Mouse (Mus musculus) left cerebral cortex, postnatal 4 days (tissue): ENCODE measurements at regions not wholly inside any gene's neighbourhood (a gene's known extent, or its start where the extent isn't known, plus 50 kb on each side); places are given as distances from the start of the nearest gene placed in this dataset.
"Not testable (repeated sequence)": the region's sequence is repeated elsewhere in the genome, so short reads cannot be mapped to it uniquely, and the experiment has no call there.

Source experiments
- DNase-seq: peaks from one replicate; pipeline ENCODE4 v3.0.0-alpha.2; 2022
- intact Hi-C: fragments of 180-260 bp; cut with DNase I; formaldehyde crosslinking; loops from one replicate; pipeline ENCODE4 v1.15.1; 2025

DNA sequence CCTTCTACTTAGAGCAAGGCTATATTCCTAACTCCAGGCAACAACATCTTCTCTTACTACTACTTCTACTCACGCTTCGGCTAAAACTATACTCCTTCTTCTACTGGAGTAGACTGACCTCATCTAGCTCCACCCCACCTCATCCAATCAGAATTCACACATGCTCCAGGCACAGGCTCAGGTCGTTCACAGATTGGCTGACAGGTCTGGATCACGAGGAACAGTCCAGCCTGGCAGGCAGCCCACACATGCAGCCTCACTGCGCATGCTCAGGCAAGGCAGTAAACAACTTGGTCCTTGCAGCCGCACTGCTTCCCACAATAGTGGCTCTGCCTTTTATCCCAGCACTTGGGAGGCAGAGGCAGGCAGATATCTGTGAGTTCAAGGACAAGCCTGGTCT lies 182.4 kb downstream of the Katnal1 start:
- intact Hi-C loops, DNase-seq: not testable (repeated sequence)

DNA sequence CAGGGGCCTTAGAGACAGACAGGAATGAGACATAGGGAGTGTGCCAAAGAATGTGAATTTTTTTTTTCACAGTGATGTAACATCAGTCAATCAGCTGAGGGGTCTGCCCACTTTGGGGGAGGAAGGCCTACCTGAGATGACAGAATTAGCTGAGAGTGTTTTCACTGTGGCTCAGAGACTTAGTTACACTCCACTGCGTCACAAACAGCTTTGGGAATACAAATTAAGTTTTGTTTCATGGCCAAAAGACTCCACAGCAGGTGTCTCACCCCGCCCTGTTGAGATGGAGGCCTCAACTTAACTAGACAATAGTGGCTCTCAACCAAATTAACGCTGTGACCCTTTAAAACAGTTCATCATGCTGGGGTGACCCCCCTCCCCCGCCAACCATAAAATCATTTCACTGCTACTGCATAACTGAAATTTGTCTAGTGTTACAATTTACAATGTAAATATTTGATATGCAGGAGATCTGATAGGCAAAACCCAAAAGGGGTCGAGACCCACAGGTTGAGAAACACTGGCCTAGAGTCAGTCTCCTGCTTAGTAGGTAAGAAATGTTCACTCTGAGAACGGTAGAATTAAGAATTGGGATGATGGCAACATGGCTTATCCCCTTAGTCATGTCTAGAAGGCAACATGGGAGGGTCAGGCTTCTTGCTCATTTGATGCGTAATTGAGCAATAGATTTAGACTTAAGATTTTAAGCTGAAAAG lies 184.3 kb downstream of the Katnal1 start:
- intact Hi-C loops, result no loop called here
- DNase-seq, result no peak

DNA sequence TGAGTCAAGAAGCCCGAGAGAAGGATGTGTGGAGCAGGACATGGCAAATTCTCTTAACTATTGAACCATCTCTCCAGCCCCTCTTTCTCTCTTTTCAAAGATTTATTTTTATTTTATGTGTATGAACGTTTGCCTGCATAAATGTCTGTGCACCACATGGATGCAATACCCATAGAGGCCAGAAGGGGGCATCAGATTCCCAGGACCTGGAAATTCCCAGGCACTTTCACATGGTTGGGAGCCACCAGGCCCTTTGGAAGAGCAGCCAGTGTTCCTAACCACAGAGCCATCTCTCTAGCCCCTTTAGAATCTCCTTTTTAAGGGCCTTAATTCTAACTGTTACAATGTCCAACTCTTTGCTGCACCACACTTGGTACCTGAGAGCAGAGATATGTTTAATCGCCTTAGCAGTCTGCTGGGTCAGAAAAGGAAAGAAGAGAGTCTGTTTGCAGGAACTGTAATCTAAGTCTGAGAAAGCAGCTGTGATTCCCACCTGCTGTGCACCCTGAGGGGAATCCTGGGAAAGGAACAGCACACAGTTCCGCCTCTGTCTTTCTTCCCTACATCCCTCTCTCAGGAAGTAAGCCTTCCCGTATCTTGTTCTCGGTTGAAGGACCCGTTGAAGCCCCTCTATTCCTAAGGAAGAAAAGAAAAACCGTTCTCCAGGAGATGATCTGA lies 186.8 kb downstream of the Katnal1 start:
- no peak for DNase-seq
- intact Hi-C loops, result no loop called here

DNA sequence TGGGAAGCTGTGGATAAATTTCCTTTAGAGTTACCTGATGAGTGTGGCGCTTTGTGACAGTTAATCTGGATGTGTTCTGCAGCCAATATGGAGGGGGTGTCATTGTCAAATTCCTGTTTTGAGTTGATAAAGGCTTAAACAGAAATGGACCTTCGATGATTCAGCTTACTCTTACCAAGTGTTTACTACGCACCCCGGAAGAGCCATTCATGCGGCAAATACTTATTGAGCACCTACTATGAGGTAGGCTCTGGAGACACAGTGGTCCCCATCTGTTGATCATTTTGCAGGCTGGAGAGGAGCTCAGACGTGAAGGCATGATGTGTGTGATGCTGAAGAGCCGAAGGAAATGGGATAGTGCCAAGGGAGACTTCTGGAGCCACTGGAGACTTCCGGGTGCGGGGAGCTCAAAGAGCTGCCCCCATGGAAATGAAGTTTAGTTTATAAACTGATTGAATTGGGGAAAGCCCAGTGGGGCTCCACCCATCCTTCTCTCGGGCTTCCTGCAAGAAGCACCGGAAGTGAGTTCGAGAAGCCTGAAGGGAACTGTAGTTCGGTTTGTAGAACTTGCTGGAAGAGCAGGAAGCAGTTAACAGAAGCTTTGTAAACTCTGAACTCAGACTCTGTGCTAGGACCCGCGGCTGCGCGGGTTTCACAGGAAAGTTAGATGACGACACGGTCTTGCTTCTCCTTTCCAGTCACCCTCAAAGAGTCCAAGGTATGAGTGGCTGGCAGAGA lies 187.7 kb downstream of the Katnal1 start:
- no peak for DNase-seq
- intact Hi-C loops, result no loop called here

DNA sequence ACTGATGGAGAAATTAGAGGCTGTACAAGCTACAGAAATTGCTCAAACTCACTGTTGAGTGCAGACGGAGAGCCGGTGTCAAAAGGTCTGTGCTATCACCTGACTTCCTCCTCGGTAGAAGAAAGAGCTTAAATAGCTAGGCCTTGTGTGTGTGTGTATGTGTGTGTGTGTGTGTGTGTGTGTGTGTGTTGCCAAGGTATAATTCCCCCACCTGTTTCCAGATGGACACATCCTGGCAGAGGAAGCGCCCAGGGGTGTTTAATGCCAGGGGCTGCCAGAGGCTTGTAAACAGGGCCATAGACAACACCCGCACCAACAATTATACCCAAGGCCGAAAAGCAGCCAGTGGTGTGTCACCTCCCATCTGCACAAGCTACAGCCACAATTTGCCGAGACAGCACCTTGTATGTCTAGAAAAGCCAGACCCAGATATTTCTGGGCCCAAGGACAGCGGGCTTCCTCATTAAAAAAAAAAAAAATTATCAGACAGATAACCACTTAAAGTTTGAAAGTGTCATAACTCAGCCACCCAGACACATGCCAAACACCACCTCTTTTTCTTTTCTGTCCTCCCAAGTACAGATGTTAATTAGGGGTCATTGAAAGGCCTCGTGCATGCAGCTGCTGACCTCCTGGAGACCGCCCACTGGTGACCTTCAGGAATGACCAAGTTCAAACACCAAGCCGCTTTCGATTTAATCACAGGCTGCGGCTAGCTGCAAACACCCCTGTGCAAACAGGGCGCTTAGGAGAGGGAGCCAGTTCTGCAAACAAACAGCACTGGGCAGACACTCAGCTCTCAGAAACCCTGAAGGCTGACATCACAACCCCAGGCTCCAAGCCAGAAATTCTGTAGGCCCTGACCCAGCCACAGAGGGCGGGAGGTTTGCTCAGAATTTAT lies 188.0 kb upstream of the Ubl3 start:
- intact Hi-C loops, result no loop called here
- no peak for DNase-seq

DNA sequence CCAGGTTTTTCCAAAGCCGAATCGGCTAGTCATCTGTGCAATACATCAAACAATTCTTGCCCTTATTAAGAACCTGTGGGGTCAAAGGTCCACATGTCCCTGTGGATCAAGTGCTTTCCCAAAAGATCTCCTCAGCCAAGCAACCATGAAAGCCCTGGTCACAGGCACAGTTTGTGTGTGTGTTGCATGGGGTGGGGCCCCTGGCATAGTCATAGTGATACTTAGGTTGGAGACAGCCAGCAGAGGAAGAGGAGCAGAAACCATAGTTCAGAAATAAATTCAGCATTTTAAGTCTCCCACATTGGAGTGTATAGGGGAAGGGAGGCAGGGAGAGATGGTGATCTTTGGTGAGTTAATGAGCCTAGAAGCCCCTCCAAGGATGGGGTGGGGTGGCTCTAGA lies 187.1 kb upstream of the Ubl3 start:
- intact Hi-C loops, result no loop called here

DNA sequence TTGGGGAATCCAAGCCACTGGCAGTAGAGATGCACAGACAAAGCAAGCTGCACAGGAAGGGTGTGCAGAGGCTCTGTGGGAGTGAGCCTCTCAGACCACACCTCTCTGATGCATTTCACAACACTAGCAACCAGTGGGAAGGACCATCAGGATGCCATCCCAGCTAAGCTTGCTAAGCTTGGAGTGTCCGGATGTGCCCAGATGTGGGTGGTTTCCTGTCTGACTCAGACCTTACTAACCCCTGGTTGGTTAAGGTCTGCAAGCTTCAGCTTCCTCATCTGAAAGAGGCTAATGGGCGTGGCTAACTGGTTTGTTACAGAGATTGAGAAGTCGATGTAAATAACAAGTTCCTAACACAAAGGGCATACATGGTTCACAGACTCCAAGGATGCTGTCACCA lies 186.6 kb upstream of the Ubl3 start:
- intact Hi-C loops, result no loop called here
- no peak for DNase-seq

More for the DNA sequence above, 187.1 kb upstream of the Ubl3 start:
- DNase-seq, result no peak

DNA sequence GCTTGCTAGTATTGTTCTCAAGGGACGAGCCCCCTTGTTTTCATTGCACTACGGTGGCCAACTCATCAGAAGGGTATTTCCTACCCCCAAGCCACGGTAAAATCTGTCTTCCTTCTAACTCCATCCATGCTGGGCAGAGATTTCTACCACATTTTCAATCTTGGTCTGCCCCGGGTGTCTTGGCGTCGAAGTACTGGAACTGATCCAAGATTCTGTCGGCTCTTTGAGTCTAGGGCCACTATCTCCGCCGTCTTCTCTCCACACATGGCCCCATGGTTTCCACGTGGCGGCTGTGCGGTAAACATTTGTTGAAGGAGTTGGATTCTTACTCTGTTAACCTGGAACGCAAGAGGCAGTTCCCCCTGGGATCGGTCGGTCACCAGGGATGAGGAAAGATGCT lies 177.0 kb upstream of the Ubl3 start:
- intact Hi-C loops, result no loop called here
- peak; percentile 46 for DNase-seq

DNA sequence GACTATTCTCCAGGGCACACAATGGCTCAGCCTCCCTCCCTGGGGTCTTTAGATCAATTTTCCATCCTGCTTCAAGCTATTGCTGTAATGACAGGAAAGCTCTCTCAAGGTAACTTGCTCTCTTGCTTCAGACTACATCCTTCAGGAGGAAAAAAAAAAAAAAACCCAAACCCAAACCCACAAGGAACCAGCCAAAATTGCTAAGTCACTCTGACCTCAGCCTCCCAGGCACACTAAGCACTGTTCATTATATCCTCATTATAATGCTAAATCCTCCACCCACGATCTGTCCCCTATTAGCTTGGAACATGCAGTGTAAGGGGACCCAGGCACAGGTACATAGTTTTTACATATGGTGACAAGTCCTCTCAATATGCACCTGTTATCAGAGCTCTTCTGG lies 175.9 kb upstream of the Ubl3 start:
- no peak for DNase-seq
- intact Hi-C loops, result no loop called here

DNA sequence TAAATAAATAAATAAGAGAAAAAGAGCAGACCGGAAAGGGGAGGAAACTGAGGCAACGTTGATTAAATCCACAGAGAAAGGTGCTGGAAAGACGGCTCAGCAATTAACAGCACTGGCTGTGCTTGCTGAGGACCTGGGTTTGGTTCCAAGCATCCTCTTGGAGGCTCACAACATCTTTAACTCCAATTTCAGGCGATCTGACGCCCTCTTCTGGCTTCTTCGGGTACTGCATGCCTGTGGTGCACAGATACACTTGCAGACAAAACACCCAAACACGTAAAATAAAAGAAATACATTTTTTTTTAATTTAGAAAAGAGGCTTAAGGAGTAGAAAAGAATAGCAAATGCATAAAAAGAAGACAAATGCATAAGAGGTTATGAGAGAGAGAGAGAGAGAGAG lies 173.9 kb upstream of the Ubl3 start:
- DNase-seq, result no peak
- intact Hi-C loops, result no loop called here

DNA sequence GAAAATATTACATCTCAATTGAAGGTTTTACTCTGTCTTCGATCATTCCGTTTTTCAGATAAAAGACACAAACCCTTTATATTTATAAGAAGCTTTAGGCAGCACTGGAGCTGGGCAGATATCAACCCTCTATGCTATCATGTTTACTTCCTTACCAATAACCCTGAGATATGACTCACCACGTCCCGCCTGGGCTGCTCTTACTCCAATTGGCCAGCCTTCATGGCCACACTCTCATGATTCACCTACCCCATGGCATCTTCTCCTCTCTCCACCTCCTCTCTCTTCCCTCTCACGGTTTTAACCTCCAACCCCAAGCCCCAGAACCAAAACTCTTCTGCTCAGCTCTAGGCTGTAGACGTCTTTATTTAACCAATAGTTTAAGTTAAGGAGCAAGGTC lies 171.9 kb upstream of the Ubl3 start:
- intact Hi-C loops, result no loop called here
- no peak for DNase-seq

DNA sequence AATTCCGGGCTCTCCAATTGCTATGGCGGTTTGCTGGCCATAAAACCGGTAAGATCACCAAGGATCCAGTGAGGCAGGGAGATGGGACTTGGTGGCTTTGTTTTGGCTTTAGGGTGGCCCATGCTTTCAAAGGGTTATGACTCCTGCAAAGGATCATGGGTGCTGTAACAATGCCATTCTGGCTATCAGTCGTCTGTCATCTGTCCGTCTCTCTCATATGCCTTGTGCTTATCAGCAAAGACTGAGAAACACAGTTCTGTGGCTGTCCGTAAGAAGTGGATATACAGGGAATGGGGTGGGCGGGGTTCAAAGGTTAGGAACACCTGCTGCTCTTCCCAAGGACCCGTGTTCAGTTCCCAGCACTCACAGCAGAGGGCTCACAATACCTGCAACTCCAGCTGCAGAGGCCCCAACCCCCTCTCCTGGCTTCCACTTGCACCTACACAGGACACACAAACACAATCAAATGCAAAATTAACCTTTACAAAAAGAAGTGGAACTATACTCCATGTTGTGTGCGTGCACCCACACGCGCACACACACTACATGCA lies 171.2 kb upstream of the Ubl3 start:
- intact Hi-C loops, result no loop called here
- DNase-seq, result no peak

DNA sequence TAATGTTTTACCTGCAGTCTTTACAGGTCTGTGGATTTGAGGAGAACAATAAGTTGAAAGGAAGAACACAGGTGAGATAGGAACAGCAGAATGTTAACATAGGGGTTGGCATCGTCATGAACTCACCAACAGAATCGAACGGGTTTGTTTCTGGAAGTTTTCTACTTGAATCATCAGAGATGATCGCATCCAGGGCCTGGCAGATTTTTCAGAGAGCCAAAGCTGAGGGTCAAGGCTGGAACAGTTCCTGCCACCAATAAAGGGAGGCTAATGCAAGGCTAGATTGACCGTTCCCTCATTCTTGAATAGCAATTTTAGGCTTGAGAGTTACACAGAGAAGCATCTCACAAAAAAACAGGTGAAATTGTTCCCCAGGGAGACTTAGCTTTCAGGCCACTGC lies 168.0 kb upstream of the Ubl3 start:
- intact Hi-C loops, result no loop called here
- DNase-seq, result no peak

DNA sequence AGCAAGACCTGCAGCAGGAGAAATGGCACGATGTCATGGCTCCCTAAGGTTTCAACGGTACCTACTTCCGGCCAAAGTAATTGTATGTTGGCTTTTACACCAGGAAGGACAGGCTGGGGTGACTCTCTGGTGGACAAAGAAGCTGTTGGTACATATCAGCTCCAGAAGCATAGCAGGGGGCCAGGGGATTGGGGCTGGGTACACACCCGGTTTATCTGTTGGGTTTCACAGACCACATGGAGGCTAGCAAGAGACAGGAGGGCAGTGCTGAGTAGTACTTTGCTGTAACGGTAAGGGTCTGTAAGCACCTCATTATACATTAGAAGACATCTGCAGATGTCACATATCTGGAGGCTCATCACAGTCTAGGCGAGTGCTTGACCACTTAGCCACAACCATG lies 164.0 kb upstream of the Ubl3 start:
- intact Hi-C loops, result no loop called here
- no peak for DNase-seq

DNA sequence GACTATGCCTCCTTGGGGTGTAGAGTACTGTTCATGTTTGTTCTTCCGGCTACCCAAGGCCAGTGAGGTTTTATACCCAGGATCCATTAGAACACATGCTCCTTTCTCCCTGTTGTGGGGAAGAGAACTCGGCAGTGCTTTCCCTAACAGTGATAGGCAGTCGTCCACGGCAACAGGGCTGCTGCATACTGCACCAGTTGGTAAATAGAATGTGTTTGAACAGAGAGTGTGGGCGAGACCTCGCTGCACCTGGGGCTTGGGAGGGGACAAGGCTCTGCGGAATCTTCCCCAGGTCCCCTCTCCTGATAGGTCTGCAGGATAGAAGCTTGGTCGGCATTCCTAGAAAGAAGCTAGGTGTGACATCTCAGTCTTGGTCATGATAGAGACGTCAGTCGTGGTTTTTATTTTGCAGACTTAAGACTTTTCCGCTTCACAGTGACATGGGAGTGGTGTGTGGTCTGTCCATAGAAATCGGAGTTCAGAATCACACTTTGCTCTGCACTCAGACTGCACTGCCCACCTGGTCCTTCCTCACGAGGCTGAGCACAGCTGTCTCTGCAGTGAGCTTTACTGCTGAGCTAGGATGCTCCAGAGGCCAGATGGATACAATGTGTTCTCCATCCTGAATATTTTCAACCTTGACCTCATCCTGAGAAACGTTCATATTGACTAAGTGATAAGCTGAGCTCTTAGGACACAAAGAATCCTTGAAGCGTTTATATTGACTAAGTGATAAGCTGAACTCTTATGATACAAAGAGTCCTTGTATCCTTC lies 162.8 kb upstream of the Ubl3 start:
- intact Hi-C loops, result no loop called here
- DNase-seq, result no peak

DNA sequence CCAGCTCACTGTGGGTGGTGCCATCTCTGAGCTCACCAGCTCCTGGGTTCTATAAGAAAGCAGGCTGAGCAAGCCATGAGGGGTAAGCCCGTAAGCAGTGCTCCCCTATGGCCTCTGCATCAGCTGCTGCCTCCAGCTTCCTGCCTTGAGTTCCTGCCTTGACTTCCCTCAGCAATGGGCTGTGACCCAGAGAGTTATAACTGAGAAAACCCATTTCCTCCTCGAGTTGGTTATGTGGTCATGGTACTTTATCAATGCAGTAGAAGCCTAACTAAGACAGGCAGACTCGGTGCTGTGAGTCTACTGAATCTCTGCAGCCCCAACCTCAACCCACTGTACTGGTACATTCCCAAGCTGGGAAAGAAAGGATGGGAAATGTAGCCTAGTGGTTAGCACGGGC lies 162.2 kb upstream of the Ubl3 start:
- no peak for DNase-seq

DNA sequence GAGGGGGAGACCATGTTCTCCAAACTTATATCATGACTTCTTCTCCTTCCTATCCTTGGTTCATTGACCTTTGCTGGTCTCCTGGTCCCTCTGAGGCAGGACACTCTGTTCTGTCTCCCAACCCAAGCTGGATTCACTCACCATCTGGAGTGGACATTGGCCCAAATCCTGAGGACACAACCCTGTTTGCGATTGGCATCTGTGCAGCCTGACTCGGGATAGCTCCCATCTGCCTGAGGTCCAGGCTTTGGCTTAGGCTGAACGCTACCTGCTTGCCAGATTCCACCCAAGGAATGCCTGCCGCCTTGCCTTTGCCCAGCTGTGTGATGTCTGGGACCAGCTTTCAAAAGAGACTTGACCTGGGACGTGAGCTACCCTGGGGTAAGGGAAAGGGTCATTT lies 161.2 kb upstream of the Ubl3 start:
- intact Hi-C loops, result no loop called here

More for the DNA sequence above, 162.2 kb upstream of the Ubl3 start:
- intact Hi-C loops, result no loop called here

DNA sequence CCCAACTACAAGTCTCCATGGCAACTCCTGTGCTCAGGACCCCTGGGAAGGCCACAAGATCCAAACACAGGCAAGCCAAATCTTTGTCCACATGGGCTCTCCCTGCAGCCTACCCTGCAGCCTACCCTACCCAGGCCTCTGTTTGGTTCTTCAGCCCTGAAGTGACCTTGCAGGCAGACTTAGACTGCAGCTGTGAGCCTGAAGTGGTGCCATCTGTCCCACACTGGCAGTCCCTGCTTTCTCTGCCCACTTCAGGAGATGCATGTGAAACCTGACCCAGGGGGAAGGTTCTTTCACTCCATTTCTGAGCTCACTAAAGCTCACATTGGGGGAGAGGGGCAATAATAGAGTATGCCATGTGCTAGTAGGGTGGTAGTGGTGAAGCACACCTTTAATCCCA lies 160.4 kb upstream of the Ubl3 start:
- DNase-seq, result no peak
- intact Hi-C loops, result no loop called here

More for the DNA sequence above, 161.2 kb upstream of the Ubl3 start:
- no peak for DNase-seq

DNA sequence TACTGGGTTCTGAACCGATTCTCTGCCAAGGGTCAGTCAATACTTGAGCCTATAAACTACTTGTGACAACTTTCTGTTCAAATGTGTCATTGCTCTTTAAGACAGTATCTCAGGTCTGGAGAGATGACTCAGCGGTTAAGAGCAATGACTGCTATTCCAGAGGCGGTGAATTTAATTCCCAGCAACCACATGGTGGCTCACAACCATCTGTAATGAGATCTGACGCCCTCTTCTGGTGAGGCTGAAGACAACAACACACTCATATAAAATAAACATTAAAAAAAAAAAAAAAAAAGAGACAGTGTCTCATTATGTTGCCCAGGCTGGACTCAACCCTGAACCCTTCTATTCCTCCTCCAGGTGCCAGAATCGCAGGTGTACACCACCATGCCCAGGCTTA lies 159.0 kb upstream of the Ubl3 start:
- intact Hi-C loops, result no loop called here

More for the DNA sequence above, 159.0 kb upstream of the Ubl3 start:
- DNase-seq, result no peak
